Mouse (Mus musculus) G1E (cell line): ENCODE results near the gene Ltbp1.

Experiments used
- CTCF ChIP-seq: IDR thresholded peaks from 2 replicates; pipeline ENCODE4 v1.5.1; 2012; ENCODE audit warnings: low read depth, low read length, inconsistent platforms, mixed read lengths
- GATA1 ChIP-seq: IDR thresholded peaks from 2 replicates; pipeline ENCODE4 v1.6.1; 2012; ENCODE audit warnings: borderline replicate concordance, low read length, inconsistent platforms, mixed read lengths
- TAL1 ChIP-seq: conservative IDR thresholded peaks from 2 replicates; pipeline ENCODE4 v1.6.1; 2012; ENCODE audit warnings: low read depth, low read length, inconsistent platforms, mixed read lengths

DNA sequence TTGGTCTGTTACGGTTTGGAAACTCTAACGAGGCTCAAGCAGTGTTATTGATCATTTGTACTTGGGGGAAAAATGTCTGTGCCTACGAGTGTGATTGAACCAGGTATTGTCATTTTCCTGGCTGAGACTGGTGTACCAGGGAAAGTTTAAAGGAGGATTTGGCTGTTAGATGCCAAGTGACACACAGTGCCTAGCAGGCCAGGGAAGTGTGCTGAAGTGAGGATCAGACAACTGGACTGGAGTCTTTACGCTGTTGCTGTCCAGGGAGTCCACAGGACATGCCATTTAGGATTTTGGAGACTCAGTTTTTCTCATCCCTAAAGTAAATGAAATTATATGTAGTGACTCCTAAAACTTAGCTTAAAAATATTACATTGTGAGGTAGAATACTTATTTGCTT lies 174.9 kb downstream of the Ltbp1 start:
- TF ChIP-seq TAL1 (no peak), CTCF (no peak), GATA1 (no peak)
